Mouse (Mus musculus) lung, postnatal 10 days (tissue): ENCODE measurements at regions not wholly inside any gene's neighbourhood (a gene's known extent, or its start where the extent isn't known, plus 50 kb on each side); places are given as distances from the start of the nearest gene placed in this dataset.
"Not testable (repeated sequence)": the region's sequence is repeated elsewhere in the genome, so short reads cannot be mapped to it uniquely, and the experiment has no call there.

Source experiments
- DNase-seq: peaks from one replicate; pipeline ENCODE4 v3.0.0; 2021

DNA sequence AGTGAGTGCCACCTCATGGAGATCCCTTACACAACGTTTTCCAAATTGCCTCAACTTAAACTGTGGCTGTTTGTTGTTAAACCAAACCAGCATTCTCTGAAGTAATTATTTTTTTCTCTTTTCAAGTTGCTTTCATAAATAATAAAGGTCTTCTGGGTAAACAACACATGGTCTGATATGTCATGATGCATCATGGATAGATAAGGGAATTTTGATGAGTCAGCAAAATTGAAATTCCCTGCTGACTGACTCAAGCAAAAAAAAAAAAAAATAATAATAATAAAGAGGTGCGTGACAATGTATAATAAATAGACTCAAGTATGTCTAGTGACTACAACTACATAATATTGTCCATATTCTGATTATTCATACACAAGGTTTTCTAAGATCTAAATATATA, 201.8 kb downstream of the Adgb start:
- DNase-seq, result no peak

DNA sequence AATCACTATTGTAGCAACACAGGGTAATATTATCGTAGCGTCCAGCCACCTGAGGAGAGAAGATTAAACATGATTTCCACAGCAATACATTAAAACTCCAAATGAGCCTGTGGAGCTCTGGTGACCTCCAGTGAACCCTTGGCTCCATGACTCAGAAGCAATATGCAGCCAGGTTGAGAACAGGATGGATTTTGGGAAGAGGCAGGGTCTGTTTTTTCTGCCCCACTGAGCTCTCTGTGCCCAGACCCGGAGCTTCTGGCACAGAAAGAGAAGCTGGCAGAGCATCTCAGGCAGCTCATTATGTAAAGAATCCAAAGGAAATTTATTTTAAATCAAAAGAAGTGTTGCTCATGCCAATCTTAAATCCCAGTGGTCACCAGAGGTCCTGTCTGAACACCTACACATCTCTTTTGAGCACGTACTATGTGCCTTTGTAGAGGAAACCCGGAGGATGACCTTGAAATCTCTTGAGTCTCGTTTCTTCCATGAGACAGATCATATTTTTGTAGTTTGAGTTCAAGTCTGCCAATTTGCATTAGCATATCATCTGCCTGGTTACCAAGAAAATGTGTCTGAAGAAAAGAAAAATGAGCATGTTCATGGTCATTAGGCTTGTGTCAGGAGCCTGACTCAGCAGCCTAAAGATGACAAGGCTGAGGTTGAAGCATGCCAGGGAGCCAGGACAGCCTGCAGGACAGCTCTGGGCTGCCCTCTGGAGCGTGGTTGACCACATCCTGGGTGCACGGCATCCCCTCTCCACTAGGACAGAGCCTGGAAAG, 219.4 kb downstream of the Adgb start:
- DNase-seq, result no peak

- no peak for DNase-seq
These were observed 220.0 kb downstream of the Adgb start for GRCm38 (mm10) chr10:10252136-10252535.

- no peak for DNase-seq
These were observed 237.1 kb downstream of the Adgb start for GRCm38 (mm10) chr10:10234894-10235523.

DNA sequence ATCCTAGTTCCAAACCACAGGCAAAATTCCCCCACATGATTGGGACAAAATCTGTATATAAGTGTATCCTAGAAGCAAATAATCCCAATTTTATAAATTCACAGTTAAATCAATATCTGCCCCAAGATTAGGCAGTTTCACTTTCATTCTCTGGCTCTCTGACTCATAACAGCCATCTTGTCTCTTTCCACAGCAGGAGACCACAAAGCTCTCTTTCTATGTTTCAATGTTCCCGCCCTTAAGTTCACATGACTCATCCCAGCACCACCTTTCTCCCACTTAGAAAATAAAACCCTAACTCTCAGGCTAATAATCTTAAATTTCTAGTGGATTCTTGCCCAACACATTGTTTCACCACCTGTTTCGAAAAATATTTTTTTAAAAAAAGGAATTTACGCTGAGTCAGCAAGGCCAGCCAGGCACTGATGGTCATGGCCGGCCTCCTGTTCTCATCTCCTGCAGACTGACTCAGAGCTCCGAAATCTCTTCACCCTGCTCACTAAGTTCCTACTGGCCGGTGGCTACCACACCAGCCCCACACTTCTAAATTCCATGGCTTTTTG, 247.5 kb downstream of the Adgb start:
- DNase-seq, result no peak

DNA sequence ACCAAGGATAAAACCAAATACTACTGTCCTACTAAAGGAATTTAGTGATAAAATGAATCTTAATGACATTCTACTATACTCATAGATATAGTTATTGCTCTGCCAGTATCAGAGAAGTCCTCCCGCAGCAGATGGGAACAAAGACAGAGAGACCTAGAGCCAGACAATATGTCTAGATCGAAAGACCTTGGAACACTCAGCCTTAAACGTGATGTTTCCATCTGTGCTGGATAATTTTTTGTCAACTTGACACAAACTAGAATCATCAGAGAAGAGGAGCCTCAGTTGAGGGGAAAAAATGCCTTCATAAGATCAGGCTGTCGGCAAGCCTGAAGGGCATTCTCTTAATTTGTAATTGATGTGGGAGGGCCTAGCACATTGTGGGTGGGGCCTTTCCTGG, 252.4 kb downstream of the Adgb start:
- no peak for DNase-seq

DNA sequence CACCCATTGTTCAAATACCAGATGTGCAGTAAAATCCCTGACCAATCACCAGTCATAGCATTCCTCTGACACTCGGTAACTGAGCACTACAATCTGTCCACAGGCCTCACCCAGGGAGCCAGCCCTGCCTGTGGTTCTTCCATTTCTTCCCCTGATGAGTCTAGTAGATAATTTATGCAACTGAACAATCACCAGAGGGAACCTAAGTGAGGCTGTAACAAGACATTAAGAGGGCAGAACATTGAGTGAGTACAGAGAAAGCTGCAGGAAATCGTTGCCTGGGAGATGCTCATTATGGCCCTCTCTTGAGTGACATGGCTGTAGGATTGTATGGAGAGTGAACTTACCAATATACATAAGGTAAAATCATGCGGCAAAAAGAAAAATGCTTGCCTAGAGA, 255.2 kb downstream of the Adgb start:
- no peak for DNase-seq

- no peak for DNase-seq
These were observed 256.8 kb downstream of the Adgb start for GRCm38 (mm10) chr10:10215376-10215775.

DNA sequence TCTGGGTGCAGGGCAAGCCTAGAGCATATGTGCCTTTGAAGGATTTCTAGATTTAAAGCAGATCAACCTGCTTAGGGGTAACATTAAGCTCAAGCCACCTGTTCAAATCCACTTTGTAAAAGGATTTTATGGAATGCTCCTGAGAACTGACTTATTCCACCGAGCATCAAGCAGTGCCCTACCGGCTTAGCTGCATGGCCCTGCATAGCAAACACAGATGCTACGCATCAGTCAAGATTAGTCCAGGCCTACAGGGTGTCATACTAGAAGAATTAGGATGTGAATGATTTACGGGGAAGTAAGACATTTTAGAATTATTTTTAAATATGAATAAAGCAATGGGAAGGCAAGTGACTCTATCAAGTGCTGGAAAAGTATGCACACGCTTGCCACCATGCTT, 263.8 kb downstream of the Adgb start:
- no peak for DNase-seq

- DNase-seq, result no peak
These were observed 266.2 kb downstream of the Adgb start for GRCm38 (mm10) chr10:10205805-10206520.

- DNase-seq, result no peak
These were observed 268.1 kb downstream of the Adgb start for GRCm38 (mm10) chr10:10203982-10204381.

DNA sequence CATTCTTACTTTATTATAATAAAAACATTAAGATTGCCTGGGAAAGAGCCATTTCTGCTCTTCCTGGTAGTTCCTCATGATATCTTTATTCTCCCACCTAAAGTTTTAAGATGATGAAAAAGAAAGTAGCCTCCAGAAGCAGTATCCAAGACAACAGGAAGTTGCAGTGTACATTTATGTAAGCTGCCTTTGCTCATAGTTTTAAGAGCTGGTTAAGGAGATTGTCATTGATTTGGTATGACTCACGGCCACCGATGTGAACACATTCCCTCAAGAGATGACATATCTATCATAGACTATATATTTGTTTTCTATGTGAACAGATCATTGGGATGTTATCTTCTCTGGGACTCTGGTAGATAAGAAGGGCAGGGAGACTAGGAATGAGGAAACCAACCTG, 281.8 kb downstream of the Adgb start:
- no peak for DNase-seq

DNA sequence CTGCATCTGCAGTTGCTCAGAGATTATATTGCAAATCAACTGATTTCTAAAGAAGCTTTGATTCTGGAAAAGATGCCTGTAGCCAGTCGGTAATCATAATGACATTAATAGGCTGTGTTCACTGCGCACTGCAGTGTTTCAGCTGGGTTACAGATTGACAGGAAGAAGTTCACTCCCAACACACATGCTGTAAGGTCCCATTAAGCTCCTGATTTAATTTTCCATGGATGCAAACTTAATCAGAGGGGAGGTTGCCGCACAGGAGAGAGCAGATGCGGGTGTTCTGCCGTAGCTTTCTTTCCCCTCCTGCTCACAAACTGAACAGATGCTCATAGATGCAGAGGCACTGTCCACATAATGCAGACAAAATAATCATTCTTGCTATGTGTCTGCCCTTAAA, 284.0 kb downstream of the Adgb start:
- DNase-seq, result no peak

DNA sequence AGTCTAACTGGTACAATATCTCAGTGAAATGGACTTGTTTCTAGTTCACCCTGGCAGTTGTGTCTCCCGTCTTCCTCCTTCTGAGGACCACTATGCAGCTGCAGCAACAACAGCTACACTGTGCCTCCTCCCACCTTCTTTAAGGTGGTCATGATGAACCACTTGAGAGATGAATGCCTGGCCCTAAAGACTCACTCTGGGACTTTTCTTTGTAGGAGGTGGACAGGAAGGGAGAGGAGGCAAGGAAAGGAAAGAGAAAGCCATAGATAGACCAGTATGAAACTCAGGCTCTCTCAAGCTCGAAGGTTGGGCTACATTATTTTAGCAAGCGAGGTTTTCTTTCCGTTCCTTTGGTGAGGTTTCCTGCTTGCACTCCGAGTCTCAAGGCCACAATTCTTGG, 285.4 kb downstream of the Adgb start:
- DNase-seq, result no peak

GRCm38 (mm10) chr10:10185298-10185883, 284.5 kb upstream of the Stxbp5 start:
- no peak for DNase-seq

DNA sequence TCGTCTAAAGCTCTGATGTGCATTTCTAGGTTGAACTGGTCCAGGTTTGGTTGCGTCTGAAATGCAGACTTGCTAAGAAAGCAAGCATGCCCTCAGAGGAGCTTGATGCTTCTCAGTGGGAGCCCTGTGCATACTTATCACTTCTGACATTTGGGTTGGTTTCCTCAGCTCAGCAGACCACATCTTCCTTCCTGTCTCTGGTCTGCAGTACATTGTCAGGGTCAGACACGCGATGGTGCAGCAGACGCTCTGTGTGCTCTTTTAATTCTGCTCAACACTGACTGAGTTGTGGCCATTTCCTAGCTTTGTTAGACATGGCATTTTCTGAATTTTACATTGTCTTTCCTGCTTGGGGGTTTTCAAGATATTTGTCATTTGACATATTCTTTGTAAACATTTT, 283.5 kb upstream of the Stxbp5 start:
- DNase-seq, result peak; percentile 5

DNA sequence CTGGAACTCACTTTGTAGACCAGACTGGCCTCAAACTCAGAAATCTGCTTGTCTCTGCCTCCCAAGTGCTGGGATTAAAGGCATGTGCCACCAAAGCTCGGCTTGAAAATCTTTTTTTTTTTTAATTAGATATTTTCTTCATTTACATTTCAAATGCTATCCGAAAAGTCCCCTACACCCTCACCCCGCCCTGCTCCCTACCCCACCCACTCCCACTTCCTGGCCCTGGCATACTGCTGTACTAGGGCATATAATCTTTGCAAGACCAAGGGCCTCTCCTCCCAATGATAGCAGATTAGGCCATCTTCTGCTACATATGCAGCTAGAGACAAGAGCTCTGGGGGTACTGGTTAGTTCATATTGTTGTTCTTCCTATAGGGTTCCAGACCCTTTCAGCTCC, 276.2 kb upstream of the Stxbp5 start:
- not testable (repeated sequence) for DNase-seq
